ENCODE assay signal across 14 mouse cellular contexts in genomic region chr8:84070667-84071066, GRCm38 (mm10). TPM values are rescaled to one million over a fixed set of nuclear protein-coding genes. Genes with fewer than 3 reads are reported as not detected.
A peak's percentile ranks its signal among the peaks of the same experiment; 100 is the strongest.
DNase-seq lines count a peak whose midpoint lies in the region; ATAC-seq and TF ChIP-seq lines count a peak whose summit lies in the region.
"Had no signal": no experiment of that assay in that cellular context is flagged by ENCODE, and none has a peak within 500 bp of the region (broad histone marks: within the 10 kb centered on the region; RNA-seq: fewer than 3 reads in every experiment).

No protein-coding gene starts in this region.

- H3K4me3 ChIP-seq in heart, embryonic 16.5 days (ENCODE audit: low read length): no peak overlapping the region
- H3K4me3 ChIP-seq: forebrain, embryonic 13.5 days; hindbrain, embryonic 15.5 days had no signal

- DNase-seq in heart, adult 9 months (ENCODE audit: low spot score in 2 of 2): peak; percentile 49 to 53
- DNase-seq in heart, postnatal 4 days: no peak
- DNase-seq in brain, embryonic 14.5 days (ENCODE audit: low read depth): peak; percentile 23
- peak; percentile 54 to 90 for DNase-seq in left cerebral cortex, postnatal 25 days (ENCODE audit: low spot score in 2 of 2)
- no peak for DNase-seq in T-cell, adult 2 months (ENCODE audit: low spot score)
- no peak for DNase-seq in lung, postnatal 4 days
- DNase-seq: kidney, postnatal 10 days; thymus, adult 18-20 months had no signal

- H3K9me3 ChIP-seq in heart, embryonic 16.5 days (replicated peaks; ENCODE audit: control insufficient read depth, low read length): no peaks in the 10 kb centered on the region
- H3K9me3 ChIP-seq: forebrain, embryonic 13.5 days; hindbrain, embryonic 15.5 days had no signal

- intact Hi-C loops in left cerebral cortex, postnatal 25 days (cut with DNase I): no loop called here

- H3K9ac ChIP-seq in heart, embryonic 16.5 days (ENCODE audit: low read length): no peak overlapping the region
- H3K9ac ChIP-seq: hindbrain, embryonic 15.5 days had no signal

- peak overlapping the region; percentile 16; the same call in 1 of the 2 replicates for H3K27ac ChIP-seq in heart, embryonic 16.5 days (ENCODE audit: low read length)

- no peak for ATAC-seq in heart, embryonic 16.5 days (replicated peaks; ENCODE audit: extremely low read depth, insufficient read depth, low FRiP score)
- ATAC-seq: activated CD4-positive, CD25-positive, alpha-beta regulatory T cell, adult 4 months; forebrain, embryonic 13.5 days had no signal

- no peak for TF ChIP-seq CTCF in brain, embryonic 14.5 days (IDR thresholded peaks at IDR 0.05; ENCODE audit: borderline replicate concordance, extremely low read depth, insufficient read depth, insufficient read length)

- WGBS in heart, embryonic 16.5 days: 63% methylated on average over 2 of the region's 2 CpGs

- H3K36me3 ChIP-seq in heart, embryonic 16.5 days (ENCODE audit: control insufficient read depth, insufficient read depth): no peaks in the 10 kb centered on the region

- no peak overlapping the region for H3K4me2 ChIP-seq in heart, embryonic 16.5 days (ENCODE audit: low read depth, low read length)
- H3K4me2 ChIP-seq: forebrain, embryonic 13.5 days; hindbrain, embryonic 15.5 days; liver, embryonic 11.5 days had no signal

- H3K27me3 ChIP-seq in heart, embryonic 16.5 days (ENCODE audit: control insufficient read depth, insufficient read depth, low read length): no peaks in the 10 kb centered on the region
- H3K27me3 ChIP-seq: forebrain, embryonic 13.5 days; hindbrain, embryonic 15.5 days had no signal

- peaks cover 44% of the 10 kb centered on the region for H3K4me1 ChIP-seq in heart, embryonic 16.5 days (ENCODE audit: control insufficient read depth, insufficient read depth, low read length)

- no peak for TF ChIP-seq POLR2A in brain, embryonic 14.5 days (IDR thresholded peaks at IDR 0.05; ENCODE audit: borderline replicate concordance, extremely low read depth, insufficient read depth, insufficient read length, poor library complexity, severe bottlenecking)

RNA-seq across cellular contexts. Expression of gene Rfx1, which starts 4.0 kb away (rescaled TPM):
- total RNA-seq in heart, postnatal 4 days (2021): 10 to 100 TPM; 12.5 to 13.5 TPM
- 34.1 and 41.7 TPM in 2 replicates for polyA plus RNA-seq in brain, embryonic 14.5 days (2012; rRNA removed)
- polyA plus RNA-seq in heart, embryonic 16.5 days (2015; fragmentation: Nextera tagmentation; extraction: Ambion mirVana): 5.9 and 6.4 TPM in 2 replicates
- 10 to 100 TPM; 21.4 to 24.4 TPM for total RNA-seq in left cerebral cortex, postnatal 25 days (2021)

RNA-seq across cellular contexts. Expression of gene Gm10643, which starts 5.7 kb away (rescaled TPM):
- 1 to 10 TPM; 3.7 to 4.5 TPM for total RNA-seq in heart, postnatal 4 days (2021)
- 2.0 and 2.9 TPM in 2 replicates for polyA plus RNA-seq in brain, embryonic 14.5 days (2012; rRNA removed)
- 0.95 and 1.2 TPM in 2 replicates for polyA plus RNA-seq in heart, embryonic 16.5 days (2015; fragmentation: Nextera tagmentation; extraction: Ambion mirVana)
- 1 to 10 TPM; 3.4 to 4.2 TPM for total RNA-seq in left cerebral cortex, postnatal 25 days (2021)

RNA-seq across cellular contexts. Expression of gene Rln3, which starts 25.9 kb away (rescaled TPM):
- total RNA-seq in heart, postnatal 4 days (2021): not detected
- polyA plus RNA-seq in brain, embryonic 14.5 days (2012; rRNA removed): 0.21 and 0.36 TPM in 2 replicates
- 0.24 TPM in 1 of 2 replicates, not detected in the other for polyA plus RNA-seq in heart, embryonic 16.5 days (2015; fragmentation: Nextera tagmentation; extraction: Ambion mirVana)
- total RNA-seq in left cerebral cortex, postnatal 25 days (2021): not detected
- total RNA-seq: megakaryocyte, adult 5-6 weeks had no signal
- polyA plus RNA-seq: forebrain, embryonic 13.5 days; liver, embryonic 11.5 days had no signal

RNA-seq across cellular contexts. Expression of gene Il27ra, which starts 28.3 kb away (rescaled TPM):
- total RNA-seq in heart, postnatal 4 days (2021): 1 to 10 TPM; 4.0 to 4.2 TPM
- polyA plus RNA-seq in brain, embryonic 14.5 days (2012; rRNA removed): 0.48 and 0.50 TPM in 2 replicates
- 6.0 and 6.5 TPM in 2 replicates for polyA plus RNA-seq in heart, embryonic 16.5 days (2015; fragmentation: Nextera tagmentation; extraction: Ambion mirVana)
- total RNA-seq in left cerebral cortex, postnatal 25 days (2021): under 1 TPM; 0.16 to 0.62 TPM

RNA-seq across cellular contexts. Expression of gene Dcaf15, which starts 33.9 kb away (rescaled TPM):
- total RNA-seq in heart, postnatal 4 days (2021): 10 to 100 TPM; 19.7 to 20.5 TPM
- polyA plus RNA-seq in brain, embryonic 14.5 days (2012; rRNA removed): 109 and 153 TPM in 2 replicates
- 5.4 and 6.0 TPM in 2 replicates for polyA plus RNA-seq in heart, embryonic 16.5 days (2015; fragmentation: Nextera tagmentation; extraction: Ambion mirVana)
- 10 to 100 TPM; 16.8 to 18.4 TPM for total RNA-seq in left cerebral cortex, postnatal 25 days (2021)

Comparison
In these comparisons a context has a peak if more than half of its experiments do, and no peak if none do; other contexts are left out.
1. DNase-seq: peak in heart, adult 9 months (2 of 2), brain, embryonic 14.5 days (single experiment) and left cerebral cortex, postnatal 25 days (2 of 2); none in heart, postnatal 4 days (single experiment), T-cell, adult 2 months (single experiment) and lung, postnatal 4 days (0 of 2).